Mouse (Mus musculus) cerebellum, adult 9-11 months (tissue): ENCODE results near the gene Ism1.
A peak's percentile ranks its signal among the peaks of the same experiment; 100 is the strongest.

Experiments used
- DNase-seq: peaks from one replicate; pipeline ENCODE4 v3.0.0; 2022

Ism1 gene

GRCm38 (mm10) chr2:139677809-139678274, at the start of gene Ism1:
TSS of gene Ism1 (plus strand) at chr2:139678178.
- DNase-seq: peak; percentile 63

- no peak for DNase-seq
Observed at GRCm38 (mm10) chr2:139628731-139629130, 49.2 kb upstream of the Ism1 start.

DNA sequence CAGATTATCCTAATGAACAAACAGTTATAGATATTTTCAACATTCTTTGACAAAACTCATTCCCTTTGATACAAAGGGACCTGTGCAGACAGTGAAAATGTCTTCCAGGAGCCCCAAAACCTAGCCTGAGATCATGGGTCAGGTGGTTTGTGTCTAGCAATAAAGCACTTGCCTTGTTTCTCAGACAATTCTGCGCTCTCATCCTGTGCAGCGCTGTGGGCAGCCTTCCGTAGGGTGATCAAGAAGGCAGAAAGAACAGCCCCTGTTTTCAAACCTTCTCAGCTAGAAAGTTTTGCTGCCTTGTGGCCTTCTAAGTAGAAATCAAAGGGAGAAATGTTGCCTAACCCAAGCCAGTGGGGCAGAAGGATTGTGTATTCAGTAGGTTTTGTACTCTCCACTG, 48.3 kb upstream of the Ism1 start:
- no peak for DNase-seq

DNA sequence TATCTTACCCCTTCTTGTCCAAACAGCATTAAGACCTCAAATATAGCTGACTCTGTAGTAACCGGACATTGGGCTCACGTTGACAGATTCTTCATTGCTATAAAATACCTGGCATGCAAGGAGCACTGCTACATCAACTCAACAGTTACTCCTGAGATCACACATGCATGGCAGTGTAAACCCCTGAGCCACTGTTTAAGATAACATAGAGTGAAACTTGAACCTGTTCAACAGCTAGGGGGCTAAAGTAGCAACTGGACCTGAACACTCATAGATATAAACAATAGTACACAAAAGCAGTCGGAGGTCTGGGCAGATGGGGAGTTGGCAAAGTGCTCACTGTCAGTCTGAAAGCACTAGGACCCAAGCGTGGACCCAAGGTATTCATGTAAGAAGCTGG, 43.5 kb upstream of the Ism1 start:
- no peak for DNase-seq

- DNase-seq: no peak
Observed at GRCm38 (mm10) chr2:139637861-139638260, 40.1 kb upstream of the Ism1 start.

DNA sequence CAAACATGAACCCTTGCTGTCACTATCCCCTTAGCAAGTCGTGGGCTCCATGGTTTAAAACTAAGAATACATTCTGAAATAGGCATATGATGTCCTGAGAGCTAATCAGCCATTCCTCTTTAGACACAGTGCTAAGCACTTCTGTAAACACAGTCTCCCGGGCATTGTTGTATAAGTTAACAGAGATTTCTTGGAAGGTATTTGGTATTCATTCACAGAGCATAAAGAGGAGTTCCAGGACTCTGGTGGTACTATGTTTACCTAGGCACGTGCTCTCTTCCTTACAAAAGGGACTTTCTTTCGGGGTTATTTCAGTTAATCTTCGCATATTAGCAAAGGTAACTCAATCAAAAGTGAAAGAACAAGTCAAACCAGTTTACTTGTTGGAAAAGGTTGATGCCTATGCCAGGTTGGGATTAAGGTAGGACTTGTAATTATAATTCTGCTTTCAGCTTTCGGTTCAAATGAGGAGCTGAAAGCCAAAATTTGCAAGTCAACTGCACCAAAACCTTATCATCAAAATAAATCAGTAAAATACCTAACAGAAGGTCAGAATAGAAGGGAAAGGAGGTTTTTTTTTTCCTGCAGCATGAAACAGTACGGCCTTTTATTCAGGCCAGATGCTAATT, 36.1 kb upstream of the Ism1 start:
- DNase-seq: no peak

- no peak for DNase-seq
Observed at GRCm38 (mm10) chr2:139649518-139649917, 28.5 kb upstream of the Ism1 start.

- no peak for DNase-seq
Observed at GRCm38 (mm10) chr2:139656750-139657149, 21.2 kb upstream of the Ism1 start.

DNA sequence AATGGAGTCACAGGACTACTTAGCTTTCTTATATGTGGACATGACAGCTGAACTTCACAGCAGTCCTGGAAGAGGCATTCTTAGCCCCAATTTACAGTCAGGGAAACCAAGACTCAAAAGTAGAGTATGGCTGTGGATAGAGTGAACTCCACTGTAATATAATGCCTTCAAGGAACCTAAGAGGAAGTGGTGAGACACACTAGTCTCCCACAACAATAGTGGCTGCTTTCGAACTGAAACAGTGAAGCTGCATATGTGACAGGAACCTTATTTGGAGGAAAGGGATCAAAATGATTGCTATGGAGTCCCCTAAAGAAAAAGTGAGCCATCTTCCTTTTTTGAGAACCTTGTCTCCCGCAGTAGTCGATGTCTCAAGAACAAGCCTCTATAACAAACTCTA, 6.1 kb upstream of the Ism1 start:
- DNase-seq: no peak

- no peak for DNase-seq
Observed at GRCm38 (mm10) chr2:139672371-139672770, 5.6 kb upstream of the Ism1 start.

DNA sequence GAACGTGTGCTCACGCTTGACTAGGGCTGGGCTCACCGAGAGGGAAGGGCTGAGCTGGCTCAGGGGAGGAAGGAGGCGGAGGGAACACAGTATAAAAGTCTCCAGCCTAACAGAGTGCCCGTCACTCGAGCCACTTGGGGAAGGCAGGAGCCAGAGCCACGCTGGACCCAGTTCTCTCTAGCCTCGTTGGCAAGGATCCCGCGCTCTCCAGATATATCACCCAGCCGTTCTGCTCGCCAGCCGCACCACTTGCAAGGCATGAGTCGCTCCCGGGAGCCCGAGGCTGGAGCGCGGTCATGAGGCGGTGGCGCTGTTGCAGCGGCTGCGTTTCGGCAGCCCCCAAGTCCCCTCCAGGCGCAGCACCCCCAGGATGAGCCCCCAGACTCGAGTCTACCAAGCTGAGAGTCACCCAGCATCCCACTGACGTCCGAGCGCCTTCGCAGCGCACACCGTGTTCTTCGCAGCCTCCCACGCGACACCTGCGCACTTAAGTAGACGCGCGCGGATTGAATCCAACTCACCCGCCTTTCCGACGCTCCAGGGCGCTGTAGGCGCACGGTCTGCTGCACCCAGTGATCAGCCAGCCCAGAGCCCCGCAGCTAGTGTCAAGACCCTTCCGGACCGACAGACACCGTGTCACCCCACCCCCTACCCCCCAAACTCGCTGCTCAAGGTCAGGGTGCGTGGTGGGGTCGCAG, 764 bp upstream of the Ism1 start:
- peak; percentile 78 for DNase-seq

DNA sequence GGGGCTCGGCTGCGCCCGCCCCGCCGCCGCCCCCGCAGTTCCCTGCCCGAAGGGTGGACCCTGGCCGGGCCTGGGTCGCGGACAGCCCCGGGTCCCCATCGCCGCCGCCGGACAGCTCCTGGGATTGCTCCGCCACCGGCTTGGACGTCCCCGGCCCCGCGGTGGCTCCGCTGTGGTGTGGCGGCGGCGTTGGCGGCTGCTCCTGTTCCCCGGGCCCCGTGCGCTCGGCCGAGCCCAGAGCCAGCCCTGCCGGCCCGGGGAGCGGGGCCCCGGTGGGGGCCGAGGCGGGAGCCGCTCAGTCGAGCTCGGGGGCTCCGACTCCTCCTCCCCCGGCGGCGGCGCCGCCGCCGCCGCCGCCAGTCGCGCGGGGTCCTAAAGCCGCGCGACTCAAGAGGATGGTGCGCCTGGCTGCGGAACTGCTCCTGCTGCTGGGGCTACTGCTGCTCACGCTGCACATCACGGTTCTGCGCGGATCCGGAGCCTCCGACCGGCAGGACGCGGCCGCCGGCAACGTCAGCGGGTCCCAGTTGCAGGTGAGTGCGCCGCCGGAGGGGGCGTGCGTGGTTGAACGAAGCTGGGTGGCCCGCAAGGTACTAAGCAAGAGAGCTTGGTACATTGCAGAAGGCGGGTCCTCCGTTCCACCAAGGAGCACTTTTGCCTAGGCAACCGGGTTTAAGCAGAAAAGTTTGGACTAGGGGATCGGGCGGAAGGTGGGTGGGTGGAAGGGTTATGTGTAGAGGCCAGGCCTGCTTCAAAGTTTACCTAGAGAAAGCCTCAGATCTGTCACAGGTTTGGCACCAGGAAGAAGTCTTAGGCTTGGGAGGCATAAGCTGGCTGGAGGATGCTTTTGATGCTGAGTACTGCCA, 530 bp downstream of the Ism1 start:
- peak; percentile 64 for DNase-seq

- DNase-seq: no peak
Observed at GRCm38 (mm10) chr2:139682540-139682939, 4.6 kb downstream of the Ism1 start.

GRCm38 (mm10) chr2:139689442-139690003, 11.5 kb downstream of the Ism1 start:
- DNase-seq: no peak

DNA sequence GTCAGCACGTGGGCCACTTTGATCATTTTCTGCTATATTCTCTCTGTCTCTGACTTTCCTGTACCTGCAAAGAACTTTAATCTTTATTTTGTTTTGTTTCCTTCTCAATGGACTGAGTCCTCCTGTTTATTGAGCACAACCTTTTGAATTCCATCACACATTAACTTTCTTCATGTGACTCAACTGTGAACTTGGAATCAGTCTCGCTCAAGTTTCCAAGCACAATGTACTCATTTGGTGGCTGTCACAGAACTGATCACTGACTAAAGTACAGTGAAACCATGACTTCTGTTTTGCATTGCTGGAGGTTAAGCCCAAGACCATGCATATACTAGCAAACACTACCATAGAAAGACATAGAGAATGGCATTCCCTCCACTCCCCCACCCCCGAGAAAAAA, 15.5 kb downstream of the Ism1 start:
- DNase-seq: no peak

GRCm38 (mm10) chr2:139694638-139695037, 16.7 kb downstream of the Ism1 start:
- no peak for DNase-seq

GRCm38 (mm10) chr2:139696578-139696977, 18.6 kb downstream of the Ism1 start:
- peak; percentile 50 for DNase-seq

- no peak for DNase-seq
Observed at GRCm38 (mm10) chr2:139700609-139701008, 22.6 kb downstream of the Ism1 start.

DNA sequence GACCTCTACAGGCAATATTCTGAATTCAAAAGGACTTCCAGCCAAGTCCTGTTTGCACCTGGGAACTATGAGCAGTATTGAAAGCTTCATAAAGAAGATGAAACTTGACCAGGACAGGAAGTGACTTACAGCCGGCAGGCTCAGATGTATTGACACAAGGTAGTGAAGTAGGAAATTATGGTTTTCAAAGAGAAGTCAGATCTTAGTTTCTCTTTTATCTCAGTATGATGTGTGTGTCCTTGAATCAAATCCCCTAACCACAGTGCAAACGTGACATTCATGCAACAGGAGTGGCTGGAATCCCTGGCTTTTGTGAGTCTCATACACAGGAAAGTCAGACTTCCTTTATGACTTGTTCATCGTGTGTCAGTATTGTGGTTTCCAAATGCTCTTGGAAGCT, 27.0 kb downstream of the Ism1 start:
- DNase-seq: no peak

GRCm38 (mm10) chr2:139708194-139708899, 30.4 kb downstream of the Ism1 start:
- no peak for DNase-seq

GRCm38 (mm10) chr2:139711640-139712039, 33.7 kb downstream of the Ism1 start:
- no peak for DNase-seq

DNA sequence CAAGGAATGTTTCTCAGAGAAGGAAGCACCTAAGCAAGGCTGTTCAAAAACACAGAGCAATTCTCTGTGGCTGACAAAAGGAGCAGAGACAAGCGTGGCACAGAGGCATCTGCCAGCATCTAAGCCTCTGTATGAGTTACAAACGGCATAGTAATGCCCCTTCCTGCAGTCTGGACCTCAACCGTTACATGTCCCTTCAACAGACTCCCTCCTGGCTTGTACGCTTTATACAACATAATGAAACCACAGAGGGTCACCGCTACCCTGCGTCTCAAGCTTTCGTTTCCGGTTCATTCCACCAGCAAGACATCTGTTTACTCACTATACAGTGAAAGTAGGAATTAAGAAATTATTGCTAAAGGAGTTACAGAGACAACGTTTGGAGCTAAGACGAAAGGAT, 34.1 kb downstream of the Ism1 start:
- no peak for DNase-seq

DNA sequence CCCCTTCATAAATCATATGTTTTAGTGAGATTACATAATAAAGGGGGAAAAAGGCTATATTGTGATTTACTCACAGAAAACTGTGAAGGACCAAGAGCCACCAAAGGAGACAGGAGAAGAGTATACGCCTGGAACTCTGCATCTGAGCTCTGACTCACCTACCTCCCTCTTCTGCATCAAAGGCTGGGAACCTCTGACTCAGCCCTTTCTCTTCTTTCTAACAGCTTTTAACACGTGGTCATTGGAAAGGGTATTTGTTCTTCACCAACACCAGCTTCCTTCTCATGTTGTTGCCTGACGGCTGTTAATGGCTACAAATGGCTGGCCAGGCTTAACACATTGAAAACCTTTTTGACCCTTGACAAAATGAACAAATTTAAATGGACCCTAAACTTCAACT, 36.2 kb downstream of the Ism1 start:
- DNase-seq: no peak
